In the genomic region with DNA sequence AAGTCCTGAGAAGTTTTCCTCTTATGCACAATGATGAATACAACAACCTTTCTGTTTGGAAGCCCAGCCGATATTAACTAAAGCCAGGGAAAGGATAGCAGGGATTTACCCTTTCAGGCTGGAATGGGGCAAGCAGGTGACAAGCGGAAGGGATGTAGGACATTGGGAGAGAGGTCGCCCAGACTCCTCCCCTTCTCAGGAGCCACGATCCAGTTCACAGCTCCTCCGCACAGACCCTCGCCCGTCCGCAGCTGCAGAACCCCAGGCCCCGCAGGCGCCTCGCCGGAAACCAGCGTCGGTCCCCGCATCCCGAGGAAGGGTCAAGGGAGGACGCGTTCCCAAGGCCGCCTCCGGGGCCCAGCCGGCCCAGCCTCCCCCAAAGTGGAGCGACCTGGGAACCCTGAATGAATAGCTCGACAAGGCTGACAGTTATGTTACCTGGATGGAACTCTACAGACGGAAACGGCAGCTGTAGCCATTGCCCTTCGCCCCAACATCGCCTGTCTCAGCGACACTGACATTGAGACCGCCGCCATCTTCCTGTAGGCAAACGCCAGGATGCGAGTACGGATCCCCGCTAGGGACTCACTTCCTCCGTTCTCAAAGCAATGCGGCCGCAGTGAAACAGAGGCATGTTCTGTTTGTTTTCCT, we compare ENCODE assay signal across 8 mouse cellular contexts. TPM values are rescaled to one million over a fixed set of nuclear protein-coding genes. Genes with fewer than 3 reads are reported as not detected.
A peak's percentile ranks its signal among the peaks of the same experiment; 100 is the strongest.
DNase-seq lines count a peak whose midpoint lies in the region; ATAC-seq and TF ChIP-seq lines count a peak whose summit lies in the region.

No protein-coding gene starts in this region.

- peak overlapping the region; percentile 69 for H3K4me2 ChIP-seq in forebrain, postnatal 0 days (ENCODE audit: low read depth)
- H3K4me2 ChIP-seq in lung, embryonic 15.5 days, result peak overlapping the region; percentile 68

- peaks cover 4% of the 10 kb centered on the region; the same call in 1 of the 2 replicates for H3K27me3 ChIP-seq in G1E (ENCODE audit: insufficient read depth, low read length)
- no peaks in the 10 kb centered on the region for H3K27me3 ChIP-seq in forebrain, postnatal 0 days (ENCODE audit: insufficient read depth, low read length)
- no peaks in the 10 kb centered on the region for H3K27me3 ChIP-seq in lung, embryonic 15.5 days

- H3K4me3 ChIP-seq in G1E (ENCODE audit: low read depth, low read length), result peak overlapping the region; percentile 96
- peak overlapping the region; percentile 96 for H3K4me3 ChIP-seq in forebrain, postnatal 0 days (ENCODE audit: low read depth, low read length)
- peak overlapping the region; percentile 87 for H3K4me3 ChIP-seq in lung, embryonic 15.5 days

- peaks cover 13% of the 10 kb centered on the region; the same call in 1 of the 2 replicates for H3K4me1 ChIP-seq in G1E (ENCODE audit: insufficient read depth, low read depth, low read length)
- H3K4me1 ChIP-seq in forebrain, postnatal 0 days (ENCODE audit: insufficient read depth), result peaks cover 6% of the 10 kb centered on the region; the same call in 1 of the 2 replicates
- H3K4me1 ChIP-seq in lung, embryonic 15.5 days, result peaks cover 10% of the 10 kb centered on the region

- peak overlapping the region; percentile 90 for H3K27ac ChIP-seq in forebrain, postnatal 0 days (ENCODE audit: low read depth, low read length)
- H3K27ac ChIP-seq in lung, embryonic 15.5 days, result peak overlapping the region; percentile 32; the same call in 1 of the 2 replicates

- WGBS in forebrain, postnatal 0 days, result under 1% methylated on average over 37 of the region's 37 CpGs
- 0% methylated on average over 37 of the region's 37 CpGs for WGBS in lung, embryonic 15.5 days

- H3K9ac ChIP-seq in forebrain, postnatal 0 days, result peak overlapping the region; percentile 96
- H3K9ac ChIP-seq in lung, embryonic 15.5 days, result peak overlapping the region; percentile 75

- TF ChIP-seq CTCF in G1E (IDR thresholded peaks at IDR 0.05; ENCODE audit: low read depth, low read length), result no peak
- TF ChIP-seq CTCF in forebrain, postnatal 0 days (IDR thresholded peaks at IDR 0.05; ENCODE audit: low read depth), result peak; percentile 21; the same call in 1 of the 2 replicates

- H3K9me3 ChIP-seq in G1E (replicated peaks), result no peaks in the 10 kb centered on the region
- H3K9me3 ChIP-seq in forebrain, postnatal 0 days (ENCODE audit: low read length), result no peaks in the 10 kb centered on the region
- no peaks in the 10 kb centered on the region for H3K9me3 ChIP-seq in lung, embryonic 15.5 days

- peak; percentile 65 for DNase-seq in G1E (ENCODE audit: low spot score)
- DNase-seq in cerebellum, adult 18-20 months, result peak; percentile 91 to 97
- DNase-seq in forebrain, postnatal 0 days, result peak; percentile 95
- peak; percentile 97 for DNase-seq in heart, postnatal 4 days
- DNase-seq in layer of hippocampus, adult 8-10 months (ENCODE audit: low spot score in 2 of 2), result peak; percentile 75 to 94
- DNase-seq in ovary, adult 18-20 months (ENCODE audit: low spot score), result peak; percentile 80
- DNase-seq in thymus, postnatal 0 days (ENCODE audit: low spot score), result peak; percentile 94

- peak; percentile 84 for ATAC-seq in G1E (ENCODE audit: extremely low read depth, insufficient number of reproducible peaks, low FRiP score, poor library complexity, severe bottlenecking)
- ATAC-seq in forebrain, postnatal 0 days, result peak; percentile 94
- ATAC-seq in lung, embryonic 15.5 days (ENCODE audit: borderline replicate concordance, extremely low read depth, low FRiP score, low TSS enrichment), result peak; percentile 93; the same call in 1 of the 2 replicates

- peaks cover 7% of the 10 kb centered on the region for H3K36me3 ChIP-seq in G1E (replicated peaks)
- no peaks in the 10 kb centered on the region for H3K36me3 ChIP-seq in forebrain, postnatal 0 days (ENCODE audit: insufficient read depth)
- H3K36me3 ChIP-seq in lung, embryonic 15.5 days, result no peaks in the 10 kb centered on the region; the same call in 1 of the 2 replicates

RNA-seq across cellular contexts. Expression of gene Ndufs4, which starts 0.4 kb away (rescaled TPM):
- total RNA-seq in G1E (2014; fragmentation: Nextera tagmentation), result 40.4 and 48.8 TPM in 2 replicates
- total RNA-seq in G1E (2017), result 99.9 and 152 TPM in 2 replicates
- polyA plus RNA-seq in G1E (2012), result 5.3 and 6.9 TPM in 2 replicates
- total RNA-seq in forebrain, postnatal 0 days (2014; rRNA removed), result 86.2 and 93.6 TPM in 2 replicates
- polyA plus RNA-seq in forebrain, postnatal 0 days (2015; fragmentation: Nextera tagmentation; extraction: Ambion mirVana), result 397 and 489 TPM in 2 replicates
- total RNA-seq in heart, postnatal 4 days (2021), result 100 to 1,000 TPM; 365 to 413 TPM
- 100 to 1,000 TPM; 126 to 143 (median 141) TPM for total RNA-seq in layer of hippocampus, adult 8-10 months (2022)
- 252 and 261 TPM in 2 replicates for polyA plus RNA-seq in lung, embryonic 15.5 days (2015; fragmentation: Nextera tagmentation; extraction: Ambion mirVana)
- polyA plus RNA-seq in thymus, postnatal 0 days (2015; fragmentation: Nextera tagmentation; extraction: Ambion mirVana), result 466 and 520 TPM in 2 replicates

Comparison
In these comparisons a context has a peak if more than half of its experiments do, and no peak if none do; other contexts are left out.
1. Peak in every context shown above with its lines: DNase-seq, ATAC-seq, H3K4me3 ChIP-seq and H3K27ac ChIP-seq.